ENCODE assay signal across 21 mouse cellular contexts in genomic region chr10:93343469-93343868, GRCm38 (mm10).
DNase-seq lines count a peak whose midpoint lies in the region; ATAC-seq lines count a peak whose summit lies in the region.
"Had no signal": no experiment of that assay in that cellular context is flagged by ENCODE, and none has a peak within 500 bp of the region (broad histone marks: within the 10 kb centered on the region; RNA-seq: fewer than 3 reads in every experiment).

No protein-coding gene starts in this region.

- peak; percentile 38; the same call in 1 of the 2 replicates for ATAC-seq in frontal cortex, adult (ENCODE audit: low TSS enrichment)
- ATAC-seq: forebrain, embryonic 16.5 days; intestine, postnatal 0 days; midbrain, embryonic 13.5 days had no signal

- DNase-seq in frontal cortex, postnatal 10 days (ENCODE audit: low spot score in 2 of 2), result no peak
- DNase-seq in MN1 (ENCODE audit: low spot score), result peak; percentile 53
- DNase-seq in fibroblast of lung, adult 2 months (ENCODE audit: low read depth), result peak; percentile 23
- no peak for DNase-seq in neural tube, embryonic 10.5 days (ENCODE audit: extremely low spot score, low spot score)
- no peak for DNase-seq in ovary, postnatal 10 days (ENCODE audit: low spot score)
- DNase-seq in embryo, embryonic 9.5 days (ENCODE audit: extremely low spot score), result no peak
- no peak for DNase-seq in lung, postnatal 4 days
- DNase-seq: adrenal gland, postnatal 10 days; cerebellum, adult 2 months; cerebellum, postnatal 36 days; embryo, embryonic 11 days; heart, postnatal 4 days; liver, embryonic 13.5 days; lung, adult 2 months; lung, postnatal 14 days; thymus, adult 2 months; thymus, postnatal 4 days had no signal

Comparison
In these comparisons a context has a peak if more than half of its experiments do, and no peak if none do; other contexts are left out.
1. DNase-seq: peak in MN1 (single experiment) and fibroblast of lung, adult 2 months (single experiment); none in frontal cortex, postnatal 10 days (0 of 2), neural tube, embryonic 10.5 days (single experiment), ovary, postnatal 10 days (single experiment), embryo, embryonic 9.5 days (single experiment) and lung, postnatal 4 days (0 of 2).